Mouse (Mus musculus): Measurements from ENCODE around the gene Tln1.

DNA sequence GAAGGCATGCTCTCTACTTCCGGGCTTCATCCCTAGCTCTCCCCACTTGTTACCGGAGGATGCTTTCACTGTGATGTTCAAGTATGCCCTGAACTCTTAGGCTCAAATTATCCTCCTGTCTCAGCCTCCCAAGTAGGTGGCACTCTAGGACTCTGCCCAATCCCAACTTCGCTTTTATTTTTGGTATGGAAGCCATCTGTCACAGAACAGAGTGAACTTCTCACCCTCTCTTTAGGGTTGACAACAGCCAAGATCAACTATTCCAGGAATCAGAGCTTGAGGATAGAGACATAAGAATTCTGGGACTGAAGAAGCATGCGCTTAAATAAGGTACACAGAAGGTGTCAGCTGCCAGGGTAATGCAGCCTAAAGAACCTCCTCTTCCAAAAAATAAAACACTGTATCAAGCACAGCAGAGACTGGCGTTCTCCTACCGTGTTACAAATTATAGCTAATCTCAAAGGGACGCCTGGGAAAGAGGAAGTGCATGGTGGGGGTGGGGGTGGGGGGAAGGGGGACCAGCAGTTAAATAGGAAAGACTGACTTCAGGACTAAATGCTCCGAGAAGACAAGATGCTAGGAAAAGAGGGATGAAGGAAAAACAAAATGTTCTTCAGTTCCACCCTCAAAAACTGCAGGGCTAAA, 14.9 kb upstream of the Tln1 start:
- TF ChIP-seq POLR2A (IDR thresholded peaks at IDR 0.05; ENCODE audit: extremely low read depth, insufficient read depth, low read length) (no peak), CTCF (IDR thresholded peaks at IDR 0.05; ENCODE audit: low read depth, low read length) (no peak)
